Mouse (Mus musculus): Measurements from ENCODE around the gene Shisal2b. TPM values are rescaled to one million over a fixed set of nuclear protein-coding genes. Genes with fewer than 3 reads are reported as not detected.

Gene Shisal2b
- polyA plus RNA-seq, 1 experiment from 2014 or later, result 0.45 TPM

GRCm38 (mm10) chr13:104821908-104822307 lies 41.8 kb downstream of the Shisal2b start:
- 91% methylated on average over 1 of the region's 1 CpGs for WGBS
- peaks cover 8% of the 10 kb centered on the region; the same call in 1 of the 2 replicates for H3K4me1 ChIP-seq (replicated peaks; ENCODE audit: control insufficient read depth, insufficient read depth, low read length)
- no peaks in the 10 kb centered on the region for H3K9me3 ChIP-seq (ENCODE audit: control insufficient read depth, low read length)
- no peak overlapping the region for H3K27ac ChIP-seq (ENCODE audit: low read length)
- no peak overlapping the region for H3K4me3 ChIP-seq (ENCODE audit: low read length)
- H3K4me2 ChIP-seq (ENCODE audit: low read depth, low read length), result no peak overlapping the region
- H3K36me3 ChIP-seq (ENCODE audit: control insufficient read depth, insufficient read depth, low read length), result peaks cover 1% of the 10 kb centered on the region
- no peak overlapping the region for H3K9ac ChIP-seq (ENCODE audit: low read length)
- no peak for ATAC-seq (ENCODE audit: low read depth)
- H3K27me3 ChIP-seq (ENCODE audit: control insufficient read depth, insufficient read depth, low read depth, low read length), result no peaks in the 10 kb centered on the region

- ATAC-seq (ENCODE audit: low read depth), result no peak
Measured at GRCm38 (mm10) chr13:104821192-104821591, 42.5 kb downstream of the Shisal2b start.

GRCm38 (mm10) chr13:104817696-104818095 lies 46.0 kb downstream of the Shisal2b start:
- no peak for ATAC-seq (ENCODE audit: low read depth)
- Histone ChIP-seq H3K4me3 (ENCODE audit: low read length) (peak overlapping the region; percentile 91), H3K4me1 (replicated peaks; ENCODE audit: control insufficient read depth, insufficient read depth, low read length) (peaks cover 15% of the 10 kb centered on the region), H3K9ac (ENCODE audit: low read length) (peak overlapping the region; percentile 95), H3K27ac (ENCODE audit: low read length) (no peak overlapping the region), H3K36me3 (ENCODE audit: control insufficient read depth, insufficient read depth, low read length) (no peaks in the 10 kb centered on the region; the same call in 1 of the 2 replicates), H3K4me2 (ENCODE audit: low read depth, low read length) (peak overlapping the region; percentile 88), H3K27me3 (ENCODE audit: control insufficient read depth, insufficient read depth, low read depth, low read length) (no peaks in the 10 kb centered on the region), H3K9me3 (ENCODE audit: control insufficient read depth, low read length) (no peaks in the 10 kb centered on the region)
- 42% methylated on average over 12 of the region's 12 CpGs for WGBS

More at GRCm38 (mm10) chr13:104821192-104821591, 42.5 kb downstream of the Shisal2b start:
- Histone ChIP-seq H3K9me3 (ENCODE audit: control insufficient read depth, low read length) (no peaks in the 10 kb centered on the region), H3K27ac (ENCODE audit: low read length) (no peak overlapping the region), H3K9ac (ENCODE audit: low read length) (no peak overlapping the region), H3K27me3 (ENCODE audit: control insufficient read depth, insufficient read depth, low read depth, low read length) (no peaks in the 10 kb centered on the region), H3K4me1 (replicated peaks; ENCODE audit: control insufficient read depth, insufficient read depth, low read length) (peaks cover 8% of the 10 kb centered on the region; the same call in 1 of the 2 replicates), H3K36me3 (ENCODE audit: control insufficient read depth, insufficient read depth, low read length) (no peaks in the 10 kb centered on the region; the same call in 1 of the 2 replicates), H3K4me2 (ENCODE audit: low read depth, low read length) (no peak overlapping the region), H3K4me3 (ENCODE audit: low read length) (no peak overlapping the region)

- WGBS, result under 1% methylated on average over 50 of the region's 50 CpGs
- Histone ChIP-seq H3K4me2 (ENCODE audit: low read depth, low read length) (peak within 1 kb of the TSS; percentile 88), H3K36me3 (ENCODE audit: control insufficient read depth, insufficient read depth, low read length) (no peaks in the 10 kb centered on the region; the same call in 1 of the 2 replicates)
Measured at GRCm38 (mm10) chr13:104816635-104817571, 46.8 kb downstream of the Shisal2b start, which contains the start of gene Cwc27. Gene Cwc27 (minus strand): TSS chr13:104817142.

GRCm38 (mm10) chr13:104816270-104816634 lies 47.4 kb downstream of the Shisal2b start:
- peaks cover 15% of the 10 kb centered on the region for H3K4me1 ChIP-seq (replicated peaks; ENCODE audit: control insufficient read depth, insufficient read depth, low read length)
- peak overlapping the region; percentile 91 for H3K4me3 ChIP-seq (ENCODE audit: low read length)
- ATAC-seq (ENCODE audit: low read depth), result no peak
- H3K4me2 ChIP-seq (ENCODE audit: low read depth, low read length), result peak overlapping the region; percentile 88
- no peaks in the 10 kb centered on the region for H3K9me3 ChIP-seq (ENCODE audit: control insufficient read depth, low read length)
- H3K27ac ChIP-seq (ENCODE audit: low read length), result peak overlapping the region; percentile 86
- no peaks in the 10 kb centered on the region; the same call in 1 of the 2 replicates for H3K36me3 ChIP-seq (ENCODE audit: control insufficient read depth, insufficient read depth, low read length)
- H3K9ac ChIP-seq (ENCODE audit: low read length), result peak overlapping the region; percentile 95
- no peaks in the 10 kb centered on the region for H3K27me3 ChIP-seq (ENCODE audit: control insufficient read depth, insufficient read depth, low read depth, low read length)
- WGBS, result 7% methylated on average over 8 of the region's 8 CpGs

More at GRCm38 (mm10) chr13:104816635-104817571, 46.8 kb downstream of the Shisal2b start, which contains the start of gene Cwc27:
- Histone ChIP-seq H3K27me3 (ENCODE audit: control insufficient read depth, insufficient read depth, low read depth, low read length) (no peaks in the 10 kb centered on the region), H3K27ac (ENCODE audit: low read length) (peak within 1 kb of the TSS; percentile 86), H3K9me3 (ENCODE audit: control insufficient read depth, low read length) (no peaks in the 10 kb centered on the region), H3K4me1 (replicated peaks; ENCODE audit: control insufficient read depth, insufficient read depth, low read length) (peaks cover 15% of the 10 kb centered on the region), H3K9ac (ENCODE audit: low read length) (peak within 1 kb of the TSS; percentile 95), H3K4me3 (ENCODE audit: low read length) (peak within 1 kb of the TSS; percentile 91)
- ATAC-seq (ENCODE audit: low read depth), result peak; percentile 94

GRCm38 (mm10) chr13:104805681-104806080 lies 58.0 kb downstream of the Shisal2b start:
- Histone ChIP-seq H3K4me3 (ENCODE audit: low read length) (no peak overlapping the region), H3K36me3 (ENCODE audit: control insufficient read depth, insufficient read depth, low read length) (peaks cover 4% of the 10 kb centered on the region), H3K9me3 (ENCODE audit: control insufficient read depth, low read length) (no peaks in the 10 kb centered on the region), H3K27ac (ENCODE audit: low read length) (no peak overlapping the region), H3K4me2 (ENCODE audit: low read depth, low read length) (no peak overlapping the region), H3K4me1 (replicated peaks; ENCODE audit: control insufficient read depth, insufficient read depth, low read length) (no peaks in the 10 kb centered on the region), H3K27me3 (ENCODE audit: control insufficient read depth, insufficient read depth, low read depth, low read length) (no peaks in the 10 kb centered on the region), H3K9ac (ENCODE audit: low read length) (no peak overlapping the region)
- WGBS, result 45% methylated on average over 3 of the region's 3 CpGs
- ATAC-seq (ENCODE audit: low read depth), result no peak

- Histone ChIP-seq H3K9me3 (ENCODE audit: control insufficient read depth, low read length) (no peaks in the 10 kb centered on the region), H3K4me1 (replicated peaks; ENCODE audit: control insufficient read depth, insufficient read depth, low read length) (no peaks in the 10 kb centered on the region), H3K4me3 (ENCODE audit: low read length) (no peak overlapping the region), H3K4me2 (ENCODE audit: low read depth, low read length) (no peak overlapping the region), H3K9ac (ENCODE audit: low read length) (no peak overlapping the region), H3K27me3 (ENCODE audit: control insufficient read depth, insufficient read depth, low read depth, low read length) (no peaks in the 10 kb centered on the region), H3K27ac (ENCODE audit: low read length) (no peak overlapping the region), H3K36me3 (ENCODE audit: control insufficient read depth, insufficient read depth, low read length) (peaks cover 4% of the 10 kb centered on the region)
- 79% methylated on average over 7 of the region's 7 CpGs for WGBS
- no peak for ATAC-seq (ENCODE audit: low read depth)
Measured at GRCm38 (mm10) chr13:104799566-104800182, 64.0 kb downstream of the Shisal2b start.

GRCm38 (mm10) chr13:104799067-104799466 lies 64.6 kb downstream of the Shisal2b start:
- Histone ChIP-seq H3K4me2 (ENCODE audit: low read depth, low read length) (no peak overlapping the region), H3K36me3 (ENCODE audit: control insufficient read depth, insufficient read depth, low read length) (peaks cover 4% of the 10 kb centered on the region)
- WGBS, result 93% methylated on average over 8 of the region's 8 CpGs

More at GRCm38 (mm10) chr13:104799067-104799466, 64.6 kb downstream of the Shisal2b start:
- H3K27me3 ChIP-seq (ENCODE audit: control insufficient read depth, insufficient read depth, low read depth, low read length), result no peaks in the 10 kb centered on the region
- ATAC-seq (ENCODE audit: low read depth), result no peak
- H3K4me1 ChIP-seq (replicated peaks; ENCODE audit: control insufficient read depth, insufficient read depth, low read length), result no peaks in the 10 kb centered on the region
- no peak overlapping the region for H3K27ac ChIP-seq (ENCODE audit: low read length)
- H3K4me3 ChIP-seq (ENCODE audit: low read length), result no peak overlapping the region
- no peaks in the 10 kb centered on the region for H3K9me3 ChIP-seq (ENCODE audit: control insufficient read depth, low read length)
- no peak overlapping the region for H3K9ac ChIP-seq (ENCODE audit: low read length)
